Mouse (Mus musculus) kidney, postnatal 0 days (tissue): ENCODE measurements around the gene Eef1akmt3. TPM values are rescaled to one million over a fixed set of nuclear protein-coding genes. Genes with fewer than 3 reads are reported as not detected.

ENCODE experiments used
- ATAC-seq: fragments of 200-750 bp; cut with Nextera tagmentation; replicated peaks from 2 replicates; pipeline ENCODE4 v1.8.0; 2017; ENCODE audit warnings: low read depth, moderate number of reproducible peaks, moderate TSS enrichment, moderate library complexity; ENCODE audit not compliant: low FRiP score
- DNase-seq: peaks from one replicate; pipeline ENCODE4 v3.0.0-alpha.2; 2016; ENCODE audit warnings: low spot score
- H3K27ac ChIP-seq: fragments of 300-500 bp; sonication (generic); 2 replicates; pipeline ENCODE4 v1.5.1; 2014; ENCODE audit warnings: mild to moderate bottlenecking
- H3K27me3 ChIP-seq: fragments of 300-500 bp; sonication (generic); 2 replicates; pipeline ENCODE4 v1.6.1; 2014; ENCODE audit warnings: low read length, mixed read lengths; ENCODE audit not compliant: insufficient read depth
- H3K36me3 ChIP-seq: fragments of 300-500 bp; sonication (generic); 2 replicates; pipeline ENCODE4 v1.6.1; 2014; ENCODE audit warnings: low read length, mixed read lengths; ENCODE audit not compliant: insufficient read depth
- H3K4me1 ChIP-seq: fragments of 300-500 bp; sonication (generic); replicated peaks from 2 replicates; pipeline ENCODE4 v1.6.1; 2014; ENCODE audit warnings: antibody characterized with exemption, low read length, mixed read lengths; ENCODE audit not compliant: insufficient read depth
- H3K4me2 ChIP-seq: fragments of 300-500 bp; sonication (generic); 2 replicates; pipeline ENCODE4 v1.6.1; 2014; ENCODE audit warnings: mild to moderate bottlenecking, low read length, moderate library complexity, mixed read lengths
- H3K4me3 ChIP-seq: fragments of 300-500 bp; sonication (generic); replicated peaks from 2 replicates; pipeline ENCODE4 v1.5.1; 2014; ENCODE audit warnings: low read depth, low read length
- H3K9ac ChIP-seq: fragments of 300-500 bp; sonication (generic); 2 replicates; pipeline ENCODE4 v1.6.1; 2014; ENCODE audit warnings: low read depth, low read length
- H3K9me3 ChIP-seq: fragments of 300-500 bp; sonication (generic); replicated peaks from 2 replicates; pipeline ENCODE4 v1.6.1; 2016; ENCODE audit warnings: low read length, inconsistent platforms, mixed read lengths
- CTCF ChIP-seq: IDR thresholded peaks from 2 replicates; pipeline ENCODE4 v1.5.1; 2016; ENCODE audit warnings: antibody characterized with exemption, low read depth, mild to moderate bottlenecking, moderate library complexity
- WGBS: fragments of 180-500 bp; shearing (Covaris S2); extraction: QIAGEN DNeasy Blood & Tissue Kit; methylation state at CpG from one replicate; pipeline ENCODE4 v1.1.7; 2014; 5-methylcytosine and 5-hydroxymethylcytosine counted together
- polyA plus RNA-seq: library from polyadenylated mRNA; unstranded; fragments of >200 nt; fragmentation: Nextera tagmentation; extraction: Ambion mirVana; gene quantifications from 2 replicates; pipeline ENCODE4 v1.2.1, GENCODE M21; 2015

Gene Eef1akmt3
- polyA plus RNA-seq, 1 experiment from 2014 or later: 0.89 TPM

GRCm38 (mm10) chr10:127055406-127055805 lies 14.1 kb upstream of the Eef1akmt3 start:
- Histone ChIP-seq H3K36me3 (peaks cover 17% of the 10 kb centered on the region; the same call in 1 of the 2 replicates), H3K9ac (no peak overlapping the region), H3K27ac (no peak overlapping the region), H3K4me2 (no peak overlapping the region), H3K4me3 (no peak overlapping the region), H3K4me1 (no peaks in the 10 kb centered on the region), H3K27me3 (0 out of 2 replicates have a peak, but pooled peaks cover 3% of the 10 kb centered on the region), H3K9me3 (no peaks in the 10 kb centered on the region)
- no peak for ATAC-seq
- DNase-seq: no peak
- no peak for TF ChIP-seq CTCF
- 89% methylated on average over 8 of the region's 8 CpGs for WGBS

- ATAC-seq: no peak
- Histone ChIP-seq H3K27ac (no peak overlapping the region), H3K27me3 (0 out of 2 replicates have a peak, but pooled peaks cover 4% of the 10 kb centered on the region), H3K4me2 (no peak overlapping the region), H3K4me1 (no peaks in the 10 kb centered on the region), H3K9ac (no peak overlapping the region), H3K4me3 (no peak overlapping the region), H3K36me3 (peaks cover 17% of the 10 kb centered on the region; the same call in 1 of the 2 replicates), H3K9me3 (no peaks in the 10 kb centered on the region)
- no peak for DNase-seq
- 70% methylated on average over 4 of the region's 4 CpGs for WGBS
- TF ChIP-seq CTCF: no peak
Measured at GRCm38 (mm10) chr10:127054646-127055045, 13.3 kb upstream of the Eef1akmt3 start.

GRCm38 (mm10) chr10:127050119-127050474 lies 8.8 kb upstream of the Eef1akmt3 start:
- peak overlapping the region; percentile 54; the same call in 1 of the 2 replicates for H3K9ac ChIP-seq
- H3K9me3 ChIP-seq: no peaks in the 10 kb centered on the region
- H3K4me2 ChIP-seq: peak overlapping the region; percentile 48; the same call in 1 of the 2 replicates
- no peak for TF ChIP-seq CTCF
- 0 out of 2 replicates have a peak overlapping the region, but pooled peaks have one; percentile 9 for H3K27ac ChIP-seq
- H3K27me3 ChIP-seq: peaks cover 24% of the 10 kb centered on the region
- H3K4me3 ChIP-seq: 0 out of 2 replicates have a peak overlapping the region, but pooled peaks have one; percentile 24
- H3K36me3 ChIP-seq: 0 out of 2 replicates have a peak, but pooled peaks cover under 1% of the 10 kb centered on the region
- no peak for ATAC-seq
- WGBS: 14% methylated on average over 10 of the region's 10 CpGs
- no peak for DNase-seq
- H3K4me1 ChIP-seq: peaks cover 13% of the 10 kb centered on the region; the same call in 1 of the 2 replicates

GRCm38 (mm10) chr10:127049395-127050118 lies 8.2 kb upstream of the Eef1akmt3 start:
- TF ChIP-seq CTCF: peak; percentile 55
- Histone ChIP-seq H3K4me2 (peak overlapping the region; percentile 48), H3K9me3 (no peaks in the 10 kb centered on the region), H3K9ac (peak overlapping the region; percentile 54; the same call in 1 of the 2 replicates), H3K4me3 (peak overlapping the region; percentile 24), H3K36me3 (0 out of 2 replicates have a peak, but pooled peaks cover 4% of the 10 kb centered on the region), H3K27me3 (peaks cover 24% of the 10 kb centered on the region), H3K4me1 (peaks cover 13% of the 10 kb centered on the region; the same call in 1 of the 2 replicates), H3K27ac (0 out of 2 replicates have a peak overlapping the region, but pooled peaks have one; percentile 9)
- DNase-seq (peak; percentile 15), ATAC-seq (no peak)
- WGBS: 2% methylated on average over 29 of the region's 29 CpGs

GRCm38 (mm10) chr10:127048608-127049394 lies 7.5 kb upstream of the Eef1akmt3 start:
- TF ChIP-seq CTCF: peak; percentile 26; the same call in 1 of the 2 replicates
- H3K36me3 ChIP-seq: 0 out of 2 replicates have a peak, but pooled peaks cover 4% of the 10 kb centered on the region
- peak overlapping the region; percentile 24 for H3K4me3 ChIP-seq
- DNase-seq (peak; percentile 42), ATAC-seq (no peak)
- H3K27ac ChIP-seq: 0 out of 2 replicates have a peak overlapping the region, but pooled peaks have one; percentile 37
- H3K9ac ChIP-seq: peak overlapping the region; percentile 54
- peaks cover 24% of the 10 kb centered on the region for H3K27me3 ChIP-seq
- 3% methylated on average over 35 of the region's 35 CpGs for WGBS
- H3K4me1 ChIP-seq: peaks cover 13% of the 10 kb centered on the region; the same call in 1 of the 2 replicates
- H3K9me3 ChIP-seq: no peaks in the 10 kb centered on the region
- H3K4me2 ChIP-seq: peak overlapping the region; percentile 48

GRCm38 (mm10) chr10:127047954-127048353 lies 6.6 kb upstream of the Eef1akmt3 start, which contains the start of gene Cyp27b1:
Gene Cyp27b1 (plus strand): TSS chr10:127048250.
- Histone ChIP-seq H3K9ac (peak within 1 kb of the TSS; percentile 54), H3K9me3 (no peaks in the 10 kb centered on the region), H3K4me1 (peaks cover 16% of the 10 kb centered on the region), H3K27ac (0 out of 2 replicates have a peak within 1 kb of the TSS, but pooled peaks have one; percentile 37), H3K4me2 (peak within 1 kb of the TSS; percentile 48), H3K4me3 (peak within 1 kb of the TSS; percentile 24), H3K36me3 (0 out of 2 replicates have a peak, but pooled peaks cover 4% of the 10 kb centered on the region), H3K27me3 (peaks cover 24% of the 10 kb centered on the region)
- TF ChIP-seq CTCF: no peak
- peak; percentile 31; the same call in 1 of the 2 replicates for ATAC-seq
- no peak for DNase-seq
- WGBS: 24% methylated on average over 5 of the region's 5 CpGs
